Mouse (Mus musculus): ENCODE measurements around the gene Commd2. TPM values are rescaled to one million over a fixed set of nuclear protein-coding genes. Genes with fewer than 3 reads are reported as not detected.

Gene Commd2
- polyA plus RNA-seq (2021; fragmentation: Nextera tagmentation): 33.5 and 42.9 TPM in 2 replicates
- long read RNA-seq, experiment 1, transcript Commd2-201 (4 exons, 892 nt): minor isoform, 6 of 36 reads
- long read RNA-seq, experiment 1, transcript Commd2-202 (5 exons, 2,992 nt): major isoform, 28 of 36 reads
- long read RNA-seq, experiment 1, partial matches to known transcripts: 1 of 36 reads
- long read RNA-seq, experiment 1, other reads (novel, unspliced or antisense): 1 of 36 reads
- long read RNA-seq, experiment 2, transcript Commd2-202 (5 exons, 2,992 nt): major isoform, 33 of 38 reads
- long read RNA-seq, experiment 2, partial matches to known transcripts: 4 of 38 reads
- long read RNA-seq, experiment 2, other reads (novel, unspliced or antisense): 0 of 38 reads

GRCm38 (mm10) chr3:57651231-57651864 lies at the start of gene Commd2:
Gene Commd2, minus strand, starts transcription at chr3:57651715.

GRCm38 (mm10) chr3:57692719-57693118 lies 41.2 kb upstream of the Commd2 start, which contains the start of gene Ankub1:
Gene Ankub1, minus strand, starts transcription at chr3:57692799.

Other genes with a start within 250 kb of the Commd2 start
- gene Tm4sf4, start 226.4 kb downstream of the Commd2 start, polyA plus RNA-seq (2021; fragmentation: Nextera tagmentation): not detected in 2 replicates
- gene Wwtr1, start 75.8 kb downstream of the Commd2 start, polyA plus RNA-seq (2021; fragmentation: Nextera tagmentation): 2.3 and 2.6 TPM in 2 replicates
- gene Ankub1, start 41.1 kb upstream of the Commd2 start, polyA plus RNA-seq (2021; fragmentation: Nextera tagmentation): 1.0 and 1.3 TPM in 2 replicates
- 145 and 150 TPM in 2 replicates for gene Rnf13, start 84.3 kb upstream of the Commd2 start, polyA plus RNA-seq (2021; fragmentation: Nextera tagmentation)
- 437 and 540 TPM in 2 replicates for gene Pfn2, start 196.4 kb upstream of the Commd2 start, polyA plus RNA-seq (2021; fragmentation: Nextera tagmentation)